Mouse (Mus musculus) MEL (cell line): ENCODE data around the gene Arl4a.

ENCODE experiments used
- CTCF ChIP-seq, 3 experiments: IDR thresholded peaks in 2 of 3; conservative IDR thresholded peaks in 1 of 3; 2 replicates each; pipeline ENCODE4 v1.5.1; 2011 to 2012; ENCODE audit warnings: low read length in 3 of 3, low read depth in 2 of 3, mild to moderate bottlenecking in 2 of 3, improper control_type of control experiment in 1 of 3, inconsistent platforms in 1 of 3, mixed read lengths in 1 of 3, moderate library complexity in 1 of 3; ENCODE audit not compliant: control insufficient read depth in 1 of 3, insufficient read depth in 1 of 3, poor library complexity in 1 of 3, severe bottlenecking in 1 of 3
- ELF1 ChIP-seq: IDR thresholded peaks from 2 replicates; pipeline ENCODE4 v1.6.1; 2014; ENCODE audit warnings: low read depth, mild to moderate bottlenecking, inconsistent platforms, low read length, improper control_type of control experiment, moderate library complexity
- EP300 ChIP-seq, 2 experiments: IDR thresholded peaks; 2 replicates each; pipeline ENCODE4 v1.6.1; 2011; ENCODE audit warnings: improper control_type of control experiment in 2 of 2, low read length in 2 of 2, low read depth in 1 of 2, mild to moderate bottlenecking in 1 of 2
- GATA1 ChIP-seq: IDR thresholded peaks from 2 replicates; pipeline ENCODE4 v1.6.1; 2011; ENCODE audit warnings: low read depth, low read length, improper control_type of control experiment
- POLR2A ChIP-seq, 2 experiments: IDR thresholded peaks; 2 replicates each; pipeline ENCODE4 v1.6.1; 2011 to 2012; ENCODE audit warnings: low read length in 2 of 2, mild to moderate bottlenecking in 2 of 2, control low read depth in 1 of 2, improper control_type of control experiment in 1 of 2, low read depth in 1 of 2, moderate library complexity in 1 of 2; ENCODE audit not compliant: control insufficient read depth in 1 of 2, insufficient read depth in 1 of 2, poor library complexity in 1 of 2
- POLR2AphosphoS5 ChIP-seq: IDR thresholded peaks from 2 replicates; pipeline ENCODE4 v1.6.1; 2012; ENCODE audit warnings: low read depth, borderline replicate concordance, mild to moderate bottlenecking, inconsistent platforms, low read length, moderate library complexity, mixed read lengths
- SIN3A ChIP-seq: IDR thresholded peaks from 2 replicates; pipeline ENCODE4 v1.6.1; 2012; ENCODE audit warnings: low read length, improper control_type of control experiment, inconsistent platforms
- UBTF ChIP-seq: IDR thresholded peaks from 2 replicates; pipeline ENCODE4 v1.6.1; 2012; ENCODE audit warnings: low read depth, mild to moderate bottlenecking, inconsistent platforms, low read length, improper control_type of control experiment, moderate library complexity, borderline replicate concordance; ENCODE audit not compliant: insufficient read depth
- USF2 ChIP-seq, 2 experiments: IDR thresholded peaks; 2 replicates each; pipeline ENCODE4 v1.6.1; 2011 to 2012; ENCODE audit warnings: improper control_type of control experiment in 2 of 2, low read length in 2 of 2, borderline replicate concordance in 1 of 2, inconsistent platforms in 1 of 2, low read depth in 1 of 2, mild to moderate bottlenecking in 1 of 2; ENCODE audit not compliant: insufficient read depth in 1 of 2
- ZC3H11A ChIP-seq: IDR thresholded peaks from 2 replicates; pipeline ENCODE4 v1.6.1; 2012; ENCODE audit warnings: low read depth, mild to moderate bottlenecking, inconsistent platforms, low read length, improper control_type of control experiment
- ZKSCAN1 ChIP-seq: IDR thresholded peaks from 2 replicates; pipeline ENCODE4 v1.6.1; 2012; ENCODE audit warnings: low read depth, mild to moderate bottlenecking, inconsistent platforms, low read length, improper control_type of control experiment, moderate library complexity
- ZNF384 ChIP-seq: IDR thresholded peaks from 2 replicates; pipeline ENCODE4 v1.6.1; 2012; ENCODE audit warnings: low read depth, mild to moderate bottlenecking, inconsistent platforms, low read length, improper control_type of control experiment

- no peak for TF ChIP-seq CTCF (IDR thresholded peaks at IDR 0.05 in 2 of 3, conservative IDR thresholded peaks at IDR 0.05 in 1 of 3; ENCODE audit: control insufficient read depth in 1 of 3, insufficient read depth in 1 of 3, low read depth in 2 of 3, low read length in 3 of 3, poor library complexity in 1 of 3, severe bottlenecking in 1 of 3)
- no peak for TF ChIP-seq USF2 (IDR thresholded peaks at IDR 0.05; ENCODE audit: borderline replicate concordance in 1 of 2, insufficient read depth in 1 of 2, low read depth in 1 of 2, low read length in 2 of 2)
- TF ChIP-seq ZNF384 = no peak
- TF ChIP-seq EP300 (IDR thresholded peaks at IDR 0.05; ENCODE audit: low read depth in 1 of 2, low read length in 2 of 2) = no peak
- TF ChIP-seq POLR2A (IDR thresholded peaks at IDR 0.05; ENCODE audit: control insufficient read depth in 1 of 2, insufficient read depth in 1 of 2, low read depth in 1 of 2, low read length in 2 of 2, poor library complexity in 1 of 2) = no peak
- TF ChIP-seq SIN3A = no peak
- no peak for TF ChIP-seq ZKSCAN1
- TF ChIP-seq GATA1 = no peak
- no peak for TF ChIP-seq POLR2AphosphoS5
- no peak for TF ChIP-seq ELF1
- TF ChIP-seq ZC3H11A = no peak
- TF ChIP-seq UBTF = no peak
Observed at GRCm38 (mm10) chr12:39998853-39999195, 39.0 kb downstream of the Arl4a start.
